8 mouse cellular contexts compared by ENCODE assay signal in the genomic region with DNA sequence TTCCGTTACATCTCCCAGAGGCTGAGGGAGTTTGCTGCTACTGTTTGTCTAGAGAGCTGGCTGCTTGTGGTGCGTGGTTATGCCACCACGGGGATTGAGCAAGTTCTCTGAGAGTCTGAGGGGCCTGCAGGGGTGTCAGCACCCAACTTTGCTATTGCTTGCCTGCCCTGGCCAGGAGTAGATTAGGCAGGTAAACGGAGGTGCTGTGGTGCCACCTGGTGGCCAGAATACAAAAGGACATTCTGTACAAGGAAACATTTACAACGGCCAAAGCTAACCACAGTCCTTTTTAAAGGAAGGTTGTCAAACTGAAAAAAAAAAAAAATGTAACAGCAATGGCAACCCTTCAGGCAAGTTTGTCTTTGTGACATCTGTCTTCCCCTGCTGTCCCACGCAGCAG.
DNase-seq lines count a peak whose midpoint lies in the region; ATAC-seq and TF ChIP-seq lines count a peak whose summit lies in the region.

No protein-coding gene starts in this region.

- TF ChIP-seq EP300 in liver, embryonic 14.5 days (IDR thresholded peaks at IDR 0.05; ENCODE audit: low read depth): 0 out of 2 replicates have a peak, but pooled peaks have one; percentile 35
- TF ChIP-seq EP300 in stomach, postnatal 0 days (optimal IDR thresholded peaks at IDR 0.05): no peak

- TF ChIP-seq POLR2A in brain, embryonic 14.5 days (IDR thresholded peaks at IDR 0.05; ENCODE audit: borderline replicate concordance, extremely low read depth, insufficient read depth, insufficient read length, poor library complexity, severe bottlenecking): no peak

- no peak overlapping the region for H3K27ac ChIP-seq in heart, embryonic 13.5 days (replicated peaks)
- no peak overlapping the region for H3K27ac ChIP-seq in liver, embryonic 14.5 days
- H3K27ac ChIP-seq in neural tube, embryonic 13.5 days (replicated peaks): no peak overlapping the region
- no peak overlapping the region for H3K27ac ChIP-seq in stomach, postnatal 0 days (replicated peaks)

- no peak overlapping the region for H3K9ac ChIP-seq in heart, embryonic 13.5 days
- H3K9ac ChIP-seq in liver, embryonic 14.5 days (replicated peaks): no peak overlapping the region
- no peak overlapping the region for H3K9ac ChIP-seq in neural tube, embryonic 13.5 days
- H3K9ac ChIP-seq in stomach, postnatal 0 days (ENCODE audit: low read length): no peak overlapping the region

- peaks cover 21% of the 10 kb centered on the region for H3K4me1 ChIP-seq in heart, embryonic 13.5 days
- H3K4me1 ChIP-seq in liver, embryonic 14.5 days (replicated peaks; ENCODE audit: control insufficient read depth in 2 of 2, insufficient read depth in 2 of 2, low read length in 1 of 2): peaks cover 12 to 15% of the 10 kb centered on the region in 2 experiments
- no peaks in the 10 kb centered on the region for H3K4me1 ChIP-seq in neural tube, embryonic 13.5 days (replicated peaks)
- no peaks in the 10 kb centered on the region for H3K4me1 ChIP-seq in stomach, postnatal 0 days (replicated peaks; ENCODE audit: control insufficient read depth, insufficient read depth)

- no peaks in the 10 kb centered on the region for H3K9me3 ChIP-seq in heart, embryonic 13.5 days
- no peaks in the 10 kb centered on the region for H3K9me3 ChIP-seq in liver, embryonic 14.5 days (ENCODE audit: control insufficient read depth, low read length)
- no peaks in the 10 kb centered on the region for H3K9me3 ChIP-seq in neural tube, embryonic 13.5 days
- H3K9me3 ChIP-seq in stomach, postnatal 0 days (ENCODE audit: control insufficient read depth, low read length): no peaks in the 10 kb centered on the region

- peak; percentile 83; the same call in 1 of the 2 replicates for TF ChIP-seq CTCF in brain, embryonic 14.5 days (IDR thresholded peaks at IDR 0.05; ENCODE audit: borderline replicate concordance, extremely low read depth, insufficient read depth, insufficient read length)
- TF ChIP-seq CTCF in liver, embryonic 14.5 days (IDR thresholded peaks at IDR 0.05; ENCODE audit: low read depth): peak; percentile 93
- peak; percentile 93 for TF ChIP-seq CTCF in stomach, postnatal 0 days (IDR thresholded peaks at IDR 0.05; ENCODE audit: low read depth)

- WGBS in heart, embryonic 13.5 days: 9% methylated on average over 6 of the region's 6 CpGs
- 11% methylated on average over 6 of the region's 6 CpGs for WGBS in liver, embryonic 14.5 days (ENCODE audit: insufficient replicate concordance)
- WGBS in neural tube, embryonic 13.5 days: 11% methylated on average over 6 of the region's 6 CpGs
- 10% methylated on average over 6 of the region's 6 CpGs for WGBS in stomach, postnatal 0 days

- no peaks in the 10 kb centered on the region for H3K27me3 ChIP-seq in heart, embryonic 13.5 days (replicated peaks)
- H3K27me3 ChIP-seq in liver, embryonic 14.5 days (ENCODE audit: control insufficient read depth, insufficient read depth, low read length): no peaks in the 10 kb centered on the region
- no peaks in the 10 kb centered on the region for H3K27me3 ChIP-seq in neural tube, embryonic 13.5 days
- no peaks in the 10 kb centered on the region for H3K27me3 ChIP-seq in stomach, postnatal 0 days (ENCODE audit: control insufficient read depth, insufficient read depth, low read length)

- ATAC-seq in CD4-positive, CD25-positive, alpha-beta regulatory T cell, adult 4 months: peak; percentile 92
- ATAC-seq in erythroid progenitor cell, adult 5-6 weeks (replicated peaks; ENCODE audit: low FRiP score, poor library complexity, severe bottlenecking): peak; percentile 75
- 0 out of 2 replicates have a peak, but pooled peaks have one; percentile 15 for ATAC-seq in heart, embryonic 13.5 days (ENCODE audit: extremely low read depth, insufficient number of reproducible peaks, low FRiP score, low TSS enrichment)
- peak; percentile 43; the same call in 1 of the 2 replicates for ATAC-seq in liver, embryonic 14.5 days (ENCODE audit: insufficient read depth)
- peak; percentile 75 for ATAC-seq in neural tube, embryonic 13.5 days (ENCODE audit: low read depth)
- ATAC-seq in stomach, postnatal 0 days (ENCODE audit: low FRiP score, low TSS enrichment): peak; percentile 77

- 0 out of 2 replicates have a peak overlapping the region, but pooled peaks have one; percentile 15 for H3K4me2 ChIP-seq in heart, embryonic 13.5 days
- no peak overlapping the region for H3K4me2 ChIP-seq in liver, embryonic 14.5 days (ENCODE audit: low read depth)
- H3K4me2 ChIP-seq in neural tube, embryonic 13.5 days: no peak overlapping the region
- H3K4me2 ChIP-seq in stomach, postnatal 0 days (replicated peaks; ENCODE audit: low read depth): no peak overlapping the region; the same call in 1 of the 2 replicates

- peak; percentile 87 for DNase-seq in brain, embryonic 14.5 days (ENCODE audit: low read depth)
- DNase-seq in kidney, postnatal 10 days: peak; percentile 90
- DNase-seq in liver, embryonic 14.5 days (ENCODE audit: low read depth in 3 of 3, low spot score in 3 of 3): peak; percentile 66 to 71 (median 66)
- peak; percentile 84 for DNase-seq in stomach, postnatal 0 days (ENCODE audit: low spot score)

- H3K4me3 ChIP-seq in heart, embryonic 13.5 days: no peak overlapping the region
- H3K4me3 ChIP-seq in liver, embryonic 14.5 days (ENCODE audit: insufficient read depth in 1 of 2, low read depth in 2 of 2, low read length in 2 of 2): no peak overlapping the region
- H3K4me3 ChIP-seq in neural tube, embryonic 13.5 days: no peak overlapping the region
- no peak overlapping the region for H3K4me3 ChIP-seq in stomach, postnatal 0 days (ENCODE audit: low read depth, low read length)

- H3K36me3 ChIP-seq in heart, embryonic 13.5 days: no peaks in the 10 kb centered on the region
- H3K36me3 ChIP-seq in liver, embryonic 14.5 days (replicated peaks; ENCODE audit: control insufficient read depth, insufficient read depth, low read depth): no peaks in the 10 kb centered on the region
- H3K36me3 ChIP-seq in neural tube, embryonic 13.5 days: no peaks in the 10 kb centered on the region; the same call in 1 of the 2 replicates
- no peaks in the 10 kb centered on the region for H3K36me3 ChIP-seq in stomach, postnatal 0 days (ENCODE audit: control insufficient read depth, insufficient read depth, low read length)

Comparison
In these comparisons a context has a peak if more than half of its experiments do, and no peak if none do; other contexts are left out.
1. ATAC-seq: peak in every context shown above with its lines; median percentile 92 in CD4-positive, CD25-positive, alpha-beta regulatory T cell, adult 4 months; 77 in stomach, postnatal 0 days; 75 in erythroid progenitor cell, adult 5-6 weeks; 75 in neural tube, embryonic 13.5 days; 43 in liver, embryonic 14.5 days; 15 in heart, embryonic 13.5 days.